Mouse (Mus musculus): ENCODE measurements around the gene Ppox.

- no peak for TF ChIP-seq POLR2A (IDR thresholded peaks at IDR 0.05; ENCODE audit: low read depth, low read length)
- TF ChIP-seq CTCF (IDR thresholded peaks at IDR 0.05; ENCODE audit: borderline replicate concordance, insufficient read depth, low read length), result no peak
Observed at GRCm38 (mm10) chr1:171234538-171234937, 46.4 kb downstream of the Ppox start.

Measured in embryonic fibroblast, embryonic 13.5 days (primary cell).